ENCODE assay signal across 11 mouse cellular contexts in genomic region chr6:146207204-146207959, GRCm38 (mm10).
DNase-seq lines count a peak whose midpoint lies in the region; ATAC-seq and TF ChIP-seq lines count a peak whose summit lies in the region.
"Had no signal": no experiment of that assay in that cellular context is flagged by ENCODE, and none has a peak within 500 bp of the region (broad histone marks: within the 10 kb centered on the region; RNA-seq: fewer than 3 reads in every experiment).

No protein-coding gene starts in this region.

- peak; percentile 1 to 4; a peak in 1 of 4 replicates for ATAC-seq in hematopoietic stem cell, adult 5-6 weeks (replicated peaks in 1 of 2; ENCODE audit: insufficient read depth in 1 of 2, low FRiP score in 2 of 2, low TSS enrichment in 1 of 2, low read depth in 1 of 2, poor library complexity in 2 of 2, severe bottlenecking in 2 of 2)
- peak; percentile 26; the same call in 1 of the 2 replicates for ATAC-seq in megakaryocyte, adult 5-6 weeks (ENCODE audit: poor library complexity, severe bottlenecking)
- no peak for ATAC-seq in liver, embryonic 11.5 days (replicated peaks; ENCODE audit: low FRiP score)
- ATAC-seq: inflammation-experienced regulatory T-cells, adult 6 months had no signal

- H3K4me1 ChIP-seq in heart, adult 2 months (ENCODE audit: control insufficient read depth, insufficient read depth, low read length) = peaks cover 20% of the 10 kb centered on the region
- no peaks in the 10 kb centered on the region for H3K4me1 ChIP-seq in liver, embryonic 11.5 days (replicated peaks; ENCODE audit: control insufficient read depth, insufficient read depth, low read length)
- H3K4me1 ChIP-seq: embryonic facial prominence, embryonic 13.5 days had no signal

- H3K4me3 ChIP-seq in layer of hippocampus, adult 2 months = no peak overlapping the region
- no peak overlapping the region for H3K4me3 ChIP-seq in heart, adult 2 months
- no peak overlapping the region for H3K4me3 ChIP-seq in liver, embryonic 11.5 days (ENCODE audit: low read depth, low read length)
- H3K4me3 ChIP-seq: embryonic facial prominence, embryonic 13.5 days; limb, embryonic 12.5 days had no signal

- H3K27ac ChIP-seq in layer of hippocampus, adult 2 months = peak overlapping the region; percentile 32; the same call in 1 of the 2 replicates
- H3K27ac ChIP-seq in heart, adult 2 months = peak overlapping the region; percentile 70
- H3K27ac ChIP-seq in liver, embryonic 11.5 days (ENCODE audit: low read depth, low read length) = no peak overlapping the region
- H3K27ac ChIP-seq: embryonic facial prominence, embryonic 13.5 days; limb, embryonic 12.5 days had no signal

- 57% methylated on average over 10 of the region's 10 CpGs for WGBS in heart, adult 2 months
- 65% methylated on average over 10 of the region's 10 CpGs for WGBS in liver, embryonic 11.5 days

- no peak for DNase-seq in layer of hippocampus, adult 2 months (ENCODE audit: low spot score in 2 of 2)
- no peak for DNase-seq in layer of hippocampus, postnatal 10 days (ENCODE audit: low spot score in 2 of 2)
- peak; percentile 43 to 66 for DNase-seq in heart, adult 2 months
- DNase-seq in right cerebral cortex, postnatal 14 days = no peak
- no peak for DNase-seq in left cerebral cortex, postnatal 10 days (ENCODE audit: extremely low spot score in 1 of 2, low spot score in 2 of 2)
- DNase-seq in liver, embryonic 11.5 days (ENCODE audit: low spot score) = no peak

- H3K36me3 ChIP-seq in heart, adult 2 months (ENCODE audit: control insufficient read depth, insufficient read depth, low read length) = peaks cover 3% of the 10 kb centered on the region; the same call in 1 of the 2 replicates
- no peaks in the 10 kb centered on the region for H3K36me3 ChIP-seq in liver, embryonic 11.5 days (ENCODE audit: control insufficient read depth, insufficient read depth, low read length)
- H3K36me3 ChIP-seq: embryonic facial prominence, embryonic 13.5 days; limb, embryonic 12.5 days had no signal

- no peak overlapping the region for H3K9ac ChIP-seq in heart, adult 2 months (ENCODE audit: low read depth, low read length)
- no peak overlapping the region for H3K9ac ChIP-seq in liver, embryonic 11.5 days (ENCODE audit: low read depth, low read length)
- H3K9ac ChIP-seq: embryonic facial prominence, embryonic 13.5 days; limb, embryonic 12.5 days had no signal

- no peaks in the 10 kb centered on the region for H3K9me3 ChIP-seq in liver, embryonic 11.5 days (ENCODE audit: control insufficient read depth, low read length)
- H3K9me3 ChIP-seq: embryonic facial prominence, embryonic 13.5 days; limb, embryonic 12.5 days had no signal

- no peak overlapping the region for H3K4me2 ChIP-seq in liver, embryonic 11.5 days
- H3K4me2 ChIP-seq: embryonic facial prominence, embryonic 13.5 days; limb, embryonic 12.5 days had no signal

- H3K27me3 ChIP-seq in heart, adult 2 months (ENCODE audit: control insufficient read depth, insufficient read depth, low read length) = no peaks in the 10 kb centered on the region
- no peaks in the 10 kb centered on the region for H3K27me3 ChIP-seq in liver, embryonic 11.5 days (replicated peaks; ENCODE audit: control insufficient read depth, insufficient read depth, low read length)
- H3K27me3 ChIP-seq: embryonic facial prominence, embryonic 13.5 days; limb, embryonic 12.5 days had no signal

- peak; percentile 83 for TF ChIP-seq EP300 in heart, adult 2 months (IDR thresholded peaks at IDR 0.05; ENCODE audit: insufficient read depth, low read depth, low read length)

- no peak for TF ChIP-seq CTCF in layer of hippocampus, adult 2 months (conservative IDR thresholded peaks at IDR 0.05)
- no peak for TF ChIP-seq CTCF in heart, adult 2 months (IDR thresholded peaks at IDR 0.05)

- TF ChIP-seq POLR2A in heart, adult 2 months (IDR thresholded peaks at IDR 0.05; ENCODE audit: insufficient read depth, low read depth, low read length) = 0 out of 2 replicates have a peak, but pooled peaks have one; percentile 26

- intact Hi-C loops in heart, adult 2 months (cut with DNase I) = no loop called here
- intact Hi-C loops in left cerebral cortex, postnatal 10 days (cut with DNase I) = no loop called here

- H3K79me2 ChIP-seq in heart, adult 2 months (replicated peaks; ENCODE audit: control insufficient read depth, insufficient read depth, low read length) = no peaks in the 10 kb centered on the region

Comparison
In these comparisons a context has a peak if more than half of its experiments do, and no peak if none do; other contexts are left out.
1. DNase-seq: peak in heart, adult 2 months (2 of 2); none in layer of hippocampus, adult 2 months (0 of 2), layer of hippocampus, postnatal 10 days (0 of 2), right cerebral cortex, postnatal 14 days (single experiment), left cerebral cortex, postnatal 10 days (0 of 2) and liver, embryonic 11.5 days (single experiment).